Mouse (Mus musculus): ENCODE data around the gene Carmil2.

Gene Carmil2

DNA sequence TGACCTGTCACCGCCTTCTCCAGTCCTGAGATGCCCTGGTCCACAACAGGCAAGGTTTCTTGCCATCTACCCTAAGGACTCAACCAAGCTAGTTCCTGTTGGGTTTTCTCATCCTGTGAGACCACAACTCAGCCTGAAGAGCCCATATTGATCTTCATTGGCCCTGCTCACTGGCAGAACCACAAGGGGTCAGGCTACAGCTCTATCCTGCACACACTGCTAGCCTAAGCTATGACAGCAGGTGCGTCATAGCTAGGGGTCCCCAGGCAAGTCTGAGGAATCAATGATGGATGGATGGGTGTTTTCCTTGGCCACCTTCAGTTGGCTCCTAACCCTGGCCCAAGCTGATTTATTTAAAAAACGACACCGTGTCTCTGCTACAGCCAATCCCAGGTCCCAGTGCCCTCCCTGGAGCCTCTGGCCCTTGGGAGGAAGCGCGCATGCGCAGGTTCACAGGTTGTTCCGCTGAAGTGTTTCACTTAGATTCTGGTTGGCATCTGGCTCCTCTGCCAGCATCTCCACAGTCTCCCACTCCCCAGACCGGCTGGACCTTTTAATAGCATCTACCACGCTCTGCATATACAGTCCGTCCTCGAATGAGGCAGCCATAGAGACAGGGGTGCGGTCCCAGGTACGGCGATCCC lies 30.4 kb downstream of the Carmil2 start:
- DNase-seq (ENCODE audit: extremely low read depth, insufficient read length, low spot score): no peak

GRCm38 (mm10) chr8:105719637-105720036 lies 33.6 kb downstream of the Carmil2 start:
- DNase-seq (ENCODE audit: extremely low read depth, insufficient read length, low spot score): no peak

GRCm38 (mm10) chr8:105722861-105723260 lies 36.8 kb downstream of the Carmil2 start:
- DNase-seq (ENCODE audit: extremely low read depth, insufficient read length, low spot score): no peak

GRCm38 (mm10) chr8:105725726-105726125 lies 39.7 kb downstream of the Carmil2 start:
- no peak for DNase-seq (ENCODE audit: extremely low read depth, insufficient read length, low spot score)

DNA sequence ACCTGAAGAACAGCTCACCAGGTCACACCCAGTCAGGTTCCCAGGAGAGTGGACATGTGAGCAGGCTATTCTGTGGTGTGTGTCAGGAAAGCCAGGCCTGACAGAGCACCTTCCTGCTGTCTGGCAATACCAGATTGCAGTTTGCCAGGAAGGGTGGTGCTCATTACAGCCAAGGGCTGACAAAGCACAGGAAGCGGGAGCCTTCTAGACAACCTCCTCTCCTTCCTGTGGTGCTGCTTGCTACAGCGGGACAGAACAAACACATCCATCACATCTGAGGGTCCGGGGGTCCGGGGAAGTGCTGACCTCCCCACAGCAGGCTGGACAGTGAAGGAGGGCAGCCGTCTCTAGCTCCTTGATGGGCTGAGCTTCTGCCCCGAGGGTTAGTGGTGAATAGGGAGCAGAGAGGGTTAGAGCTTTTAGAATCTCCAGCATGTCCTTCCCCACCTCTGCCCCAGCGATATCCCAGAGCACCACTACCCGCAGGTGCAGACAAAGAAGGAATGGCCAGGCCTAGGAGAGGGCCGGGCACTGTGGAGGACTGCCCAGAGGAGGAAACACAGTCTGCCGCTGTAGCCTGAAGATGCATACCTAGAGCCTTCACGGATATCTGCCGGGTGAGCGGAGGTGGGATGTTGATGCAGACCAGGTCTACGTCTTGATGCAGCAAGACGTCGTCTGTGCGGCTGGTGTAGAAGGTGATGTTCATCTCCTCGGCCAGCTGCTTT lies 41.5 kb downstream of the Carmil2 start:
- DNase-seq (ENCODE audit: extremely low read depth, insufficient read length, low spot score): no peak

DNA sequence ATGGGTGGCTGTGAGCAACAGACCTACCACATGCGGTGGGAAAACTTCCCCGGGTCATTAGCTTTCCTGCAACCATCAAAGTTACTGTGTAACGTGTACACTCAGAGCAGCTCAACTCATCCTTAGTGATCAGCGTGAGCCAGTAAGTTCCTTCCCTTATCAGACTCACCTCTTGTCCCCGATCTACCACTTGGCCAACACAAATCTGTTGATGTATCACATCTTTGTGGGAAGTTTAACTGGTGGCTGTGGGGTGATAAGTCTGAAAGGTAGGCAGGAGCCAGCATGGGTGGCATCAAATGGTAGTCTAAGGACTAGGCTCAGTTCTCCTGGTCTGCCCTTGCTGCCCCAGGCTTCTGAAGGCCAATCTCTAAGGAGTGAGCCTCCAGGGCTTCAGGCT lies 46.1 kb downstream of the Carmil2 start:
- no peak for DNase-seq (ENCODE audit: extremely low read depth, insufficient read length, low spot score)

DNA sequence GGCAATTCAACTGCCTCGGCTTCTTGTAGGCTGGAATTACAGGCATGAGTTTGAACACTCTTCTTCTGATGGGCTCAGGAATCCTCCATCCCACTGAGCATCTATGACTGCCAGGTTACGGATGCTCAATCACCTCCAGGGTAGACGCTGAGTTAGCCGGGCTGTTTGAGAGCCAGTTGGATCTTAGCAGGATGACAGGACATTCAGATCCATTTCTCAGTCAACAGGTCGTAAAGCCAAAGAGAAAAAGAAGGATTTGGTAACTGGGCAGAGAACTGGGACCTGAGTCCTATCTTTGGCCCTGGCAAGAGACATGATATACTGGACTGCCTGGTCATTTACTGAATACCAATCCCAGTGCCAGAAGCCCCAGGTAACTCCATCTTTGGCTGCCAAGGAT lies 53.1 kb downstream of the Carmil2 start:
- no peak for DNase-seq (ENCODE audit: extremely low read depth, insufficient read length, low spot score)

DNA sequence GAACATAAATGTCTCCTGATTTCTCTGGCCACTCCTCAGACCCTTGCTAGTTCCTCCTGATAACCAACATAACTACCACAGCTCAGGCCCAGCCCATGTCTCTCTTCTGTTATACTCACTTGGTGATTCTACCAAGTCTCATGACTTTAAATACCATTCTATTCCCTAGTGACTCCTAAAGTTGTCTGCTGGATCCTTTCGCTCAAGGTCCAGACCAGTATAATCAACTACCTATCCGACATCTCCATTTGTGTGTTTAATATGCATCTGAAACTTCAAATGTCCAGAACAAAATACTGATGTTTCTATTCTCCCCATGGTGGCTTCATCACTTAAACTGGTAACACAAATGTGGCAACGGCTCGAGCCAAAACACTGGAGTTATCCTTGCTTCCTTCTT lies 57.2 kb downstream of the Carmil2 start:
- DNase-seq (ENCODE audit: extremely low read depth, insufficient read length, low spot score): no peak

Measured in 3134 (cell line).